Mouse (Mus musculus) yolk sac, embryonic 10.5 days (tissue): ENCODE results near the gene Il1rn.

Experiments
- DNase-seq: peaks from one replicate; pipeline ENCODE4 v3.0.0-alpha.2; 2017; ENCODE audit warnings: low spot score

Gene Il1rn

GRCm38 (mm10) chr2:24336545-24336944 is at the start of gene Il1rn:
Gene Il1rn (plus strand): TSS chr2:24336853.
- DNase-seq = no peak

GRCm38 (mm10) chr2:24290896-24291295 is 45.8 kb upstream of the Il1rn start, which contains the start of gene Il1f10:
Gene Il1f10 (plus strand): TSS chr2:24291196.
- DNase-seq = no peak

- DNase-seq = no peak
Observed at GRCm38 (mm10) chr2:24294616-24295015, 42.0 kb upstream of the Il1rn start.

- peak; percentile 22 for DNase-seq
Observed at GRCm38 (mm10) chr2:24296837-24297236, 39.8 kb upstream of the Il1rn start.

- no peak for DNase-seq
Observed at GRCm38 (mm10) chr2:24311302-24312001, 25.2 kb upstream of the Il1rn start.

- no peak for DNase-seq
Observed at GRCm38 (mm10) chr2:24316919-24317318, 19.7 kb upstream of the Il1rn start.

GRCm38 (mm10) chr2:24317919-24318598 is 18.6 kb upstream of the Il1rn start:
- DNase-seq = no peak

GRCm38 (mm10) chr2:24335333-24335732 is 1.3 kb upstream of the Il1rn start:
- DNase-seq = peak; percentile 31

- no peak for DNase-seq
Observed at GRCm38 (mm10) chr2:24341395-24341885, 4.8 kb downstream of the Il1rn start.

- no peak for DNase-seq
Observed at GRCm38 (mm10) chr2:24344619-24345018, 8.0 kb downstream of the Il1rn start.

- no peak for DNase-seq
Observed at GRCm38 (mm10) chr2:24345056-24345455, 8.4 kb downstream of the Il1rn start.

- no peak for DNase-seq
Observed at GRCm38 (mm10) chr2:24347926-24348325, 11.3 kb downstream of the Il1rn start.

GRCm38 (mm10) chr2:24351159-24351558 is 14.5 kb downstream of the Il1rn start:
- DNase-seq = peak; percentile 35

GRCm38 (mm10) chr2:24353042-24353441 is 16.4 kb downstream of the Il1rn start:
- DNase-seq = no peak

- DNase-seq = no peak
Observed at GRCm38 (mm10) chr2:24357642-24358041, 21.0 kb downstream of the Il1rn start.

- no peak for DNase-seq
Observed at GRCm38 (mm10) chr2:24359347-24359746, 22.7 kb downstream of the Il1rn start.

- no peak for DNase-seq
Observed at GRCm38 (mm10) chr2:24363818-24364217, 27.2 kb downstream of the Il1rn start.

- DNase-seq = no peak
Observed at GRCm38 (mm10) chr2:24366214-24366975, 29.7 kb downstream of the Il1rn start.

- peak; percentile 31 for DNase-seq
Observed at GRCm38 (mm10) chr2:24367030-24367894, 30.6 kb downstream of the Il1rn start, which contains the start of gene Psd4. Gene Psd4 (plus strand): TSS chr2:24367580.

GRCm38 (mm10) chr2:24367895-24368261 is 31.2 kb downstream of the Il1rn start:
- no peak for DNase-seq

- peak; percentile 6 for DNase-seq
Observed at GRCm38 (mm10) chr2:24378747-24379450, 42.2 kb downstream of the Il1rn start.
